Mouse (Mus musculus): ENCODE data around the gene Fbxl17. TPM values are rescaled to one million over a fixed set of nuclear protein-coding genes. Genes with fewer than 3 reads are reported as not detected.

Gene Fbxl17
- total RNA-seq, 2 experiments from 2014 or later, result 26.8 to 27.0 TPM

- no peak for DNase-seq
These were observed 404.3 kb downstream of the Fbxl17 start for GRCm38 (mm10) chr17:63095553-63095952.

GRCm38 (mm10) chr17:63095017-63095416 is 404.8 kb downstream of the Fbxl17 start:
- DNase-seq, result no peak

- DNase-seq, result no peak
These were observed 406.6 kb downstream of the Fbxl17 start for GRCm38 (mm10) chr17:63093184-63093583.

- DNase-seq, result no peak
These were observed 407.0 kb downstream of the Fbxl17 start for GRCm38 (mm10) chr17:63092774-63093173.

GRCm38 (mm10) chr17:63090112-63090511 is 409.7 kb downstream of the Fbxl17 start:
- DNase-seq, result no peak

GRCm38 (mm10) chr17:63087265-63087664 is 412.6 kb downstream of the Fbxl17 start:
- DNase-seq, result no peak

GRCm38 (mm10) chr17:63086526-63086925 is 413.3 kb downstream of the Fbxl17 start:
- DNase-seq, result no peak

- no peak for DNase-seq
These were observed 414.6 kb downstream of the Fbxl17 start for GRCm38 (mm10) chr17:63085227-63085626.

GRCm38 (mm10) chr17:63079087-63079486 is 420.7 kb downstream of the Fbxl17 start:
- no peak for DNase-seq

- no peak for DNase-seq
These were observed 422.3 kb downstream of the Fbxl17 start for GRCm38 (mm10) chr17:63077509-63077908.

- DNase-seq, result no peak
These were observed 423.2 kb downstream of the Fbxl17 start for GRCm38 (mm10) chr17:63076661-63077060.

GRCm38 (mm10) chr17:63076037-63076426 is 423.8 kb downstream of the Fbxl17 start:
- DNase-seq, result no peak

- no peak for DNase-seq
These were observed 424.5 kb downstream of the Fbxl17 start for GRCm38 (mm10) chr17:63075091-63076036.

GRCm38 (mm10) chr17:63073342-63073741 is 426.5 kb downstream of the Fbxl17 start:
- no peak for DNase-seq

- DNase-seq, result no peak
These were observed 428.5 kb downstream of the Fbxl17 start for GRCm38 (mm10) chr17:63071134-63071923.

- peak in 1 of 2 experiments; percentile 50 for DNase-seq
These were observed 429.6 kb downstream of the Fbxl17 start for GRCm38 (mm10) chr17:63070161-63070761.

- DNase-seq, result no peak
These were observed 437.0 kb downstream of the Fbxl17 start for GRCm38 (mm10) chr17:63062785-63063184.

- no peak for DNase-seq
These were observed 438.0 kb downstream of the Fbxl17 start for GRCm38 (mm10) chr17:63061786-63062185.

- DNase-seq, result no peak
These were observed 439.0 kb downstream of the Fbxl17 start for GRCm38 (mm10) chr17:63060814-63061213.

- DNase-seq, result peak in 1 of 2 experiments; percentile 14
These were observed 442.0 kb downstream of the Fbxl17 start for GRCm38 (mm10) chr17:63057740-63058388.

- no peak for DNase-seq
These were observed 442.8 kb downstream of the Fbxl17 start for GRCm38 (mm10) chr17:63056976-63057375.

- DNase-seq, result no peak
These were observed 446.5 kb downstream of the Fbxl17 start for GRCm38 (mm10) chr17:63053311-63053710.
